Mouse (Mus musculus): ENCODE results near the gene Pcyt1a. TPM values are rescaled to one million over a fixed set of nuclear protein-coding genes. Genes with fewer than 3 reads are reported as not detected.

Pcyt1a gene
- polyA plus RNA-seq, 1 experiment from 2014 or later: 79.9 TPM

DNA sequence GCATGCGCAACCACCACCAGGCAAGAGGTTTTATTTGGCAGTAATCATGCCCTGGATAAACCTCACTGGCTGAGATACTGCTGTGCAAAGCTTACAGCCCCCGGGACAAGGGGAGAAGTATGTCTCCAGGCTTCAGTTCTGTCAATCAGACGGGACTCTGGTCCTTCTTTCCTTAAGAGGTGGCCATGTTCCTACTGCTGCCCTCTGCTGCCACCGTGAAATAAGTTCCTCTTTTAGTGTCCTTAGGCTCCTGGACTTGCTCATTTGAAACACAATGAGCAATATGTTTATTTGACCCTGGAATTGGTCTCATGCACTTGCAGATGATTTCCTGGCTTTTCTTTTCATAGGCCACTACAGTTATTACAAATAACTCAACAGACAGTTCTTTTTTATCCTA lies 29.8 kb downstream of the Pcyt1a start:
- no peak for ATAC-seq
- Histone ChIP-seq H3K4me2 (ENCODE audit: low read depth, low read length) (no peak overlapping the region), H3K36me3 (ENCODE audit: control insufficient read depth, insufficient read depth, low read length) (peaks cover 5% of the 10 kb centered on the region; the same call in 1 of the 2 replicates), H3K9me3 (ENCODE audit: control insufficient read depth, low read length) (no peaks in the 10 kb centered on the region), H3K4me3 (ENCODE audit: low read length) (no peak overlapping the region), H3K9ac (ENCODE audit: low read depth, low read length) (no peak overlapping the region), H3K27ac (ENCODE audit: low read length) (no peak overlapping the region), H3K27me3 (replicated peaks; ENCODE audit: control insufficient read depth, insufficient read depth, low read length) (no peaks in the 10 kb centered on the region), H3K4me1 (ENCODE audit: control insufficient read depth, insufficient read depth, low read length) (peaks cover 4% of the 10 kb centered on the region)
- 58% methylated on average over 4 of the region's 4 CpGs for WGBS

DNA sequence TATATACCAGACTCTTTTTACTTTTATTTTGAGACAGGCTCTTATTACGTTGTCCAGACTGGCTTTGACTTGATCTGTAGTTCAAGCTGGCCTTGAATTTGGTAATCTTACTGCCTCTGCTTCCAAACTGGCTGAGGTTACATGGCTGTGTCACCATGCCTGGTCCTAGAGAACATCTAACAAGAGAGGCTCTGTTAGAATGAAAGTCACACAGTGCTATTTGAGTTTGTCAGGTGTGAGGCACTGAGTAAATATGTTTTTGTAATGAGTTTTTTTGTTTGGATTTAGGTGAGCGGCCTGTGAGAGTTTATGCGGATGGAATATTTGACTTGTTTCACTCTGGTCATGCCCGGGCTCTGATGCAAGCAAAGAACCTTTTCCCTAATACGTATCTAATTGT lies 31.0 kb downstream of the Pcyt1a start:
- H3K4me2 ChIP-seq (ENCODE audit: low read depth, low read length): no peak overlapping the region
- H3K27me3 ChIP-seq (replicated peaks; ENCODE audit: control insufficient read depth, insufficient read depth, low read length): no peaks in the 10 kb centered on the region
- H3K36me3 ChIP-seq (ENCODE audit: control insufficient read depth, insufficient read depth, low read length): 0 out of 2 replicates have a peak, but pooled peaks cover 2% of the 10 kb centered on the region
- H3K9ac ChIP-seq (ENCODE audit: low read depth, low read length): no peak overlapping the region
- H3K4me3 ChIP-seq (ENCODE audit: low read length): no peak overlapping the region
- ATAC-seq: no peak
- H3K9me3 ChIP-seq (ENCODE audit: control insufficient read depth, low read length): no peaks in the 10 kb centered on the region
- peaks cover 4% of the 10 kb centered on the region for H3K4me1 ChIP-seq (ENCODE audit: control insufficient read depth, insufficient read depth, low read length)
- no peak overlapping the region for H3K27ac ChIP-seq (ENCODE audit: low read length)
- 92% methylated on average over 5 of the region's 5 CpGs for whole genome bisulfite sequencing

DNA sequence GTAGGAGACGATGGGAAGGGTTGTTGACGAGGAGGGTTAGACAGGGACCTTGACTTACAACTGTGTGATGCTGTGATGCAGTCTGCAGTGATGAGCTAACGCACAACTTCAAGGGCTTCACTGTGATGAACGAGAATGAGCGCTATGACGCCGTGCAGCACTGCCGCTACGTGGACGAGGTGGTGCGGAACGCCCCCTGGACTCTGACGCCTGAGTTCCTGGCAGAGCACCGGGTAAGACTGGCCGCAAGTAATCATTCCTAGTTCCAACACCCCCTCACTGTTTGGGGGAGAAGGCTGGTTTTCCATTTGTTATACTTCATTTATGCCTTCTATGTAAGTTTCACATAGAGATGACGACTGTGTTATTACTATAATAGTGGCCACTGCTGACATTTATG lies 32.2 kb downstream of the Pcyt1a start:
- peaks cover 2% of the 10 kb centered on the region; the same call in 1 of the 2 replicates for H3K36me3 ChIP-seq (ENCODE audit: control insufficient read depth, insufficient read depth, low read length)
- no peak overlapping the region for H3K4me2 ChIP-seq (ENCODE audit: low read depth, low read length)
- H3K9me3 ChIP-seq (ENCODE audit: control insufficient read depth, low read length): no peaks in the 10 kb centered on the region
- H3K9ac ChIP-seq (ENCODE audit: low read depth, low read length): no peak overlapping the region
- H3K4me1 ChIP-seq (ENCODE audit: control insufficient read depth, insufficient read depth, low read length): peaks cover 4% of the 10 kb centered on the region
- peak; percentile 45 for ATAC-seq
- H3K27ac ChIP-seq (ENCODE audit: low read length): peak overlapping the region; percentile 76
- H3K4me3 ChIP-seq (ENCODE audit: low read length): no peak overlapping the region
- 86% methylated on average over 16 of the region's 16 CpGs for WGBS
- no peaks in the 10 kb centered on the region for H3K27me3 ChIP-seq (replicated peaks; ENCODE audit: control insufficient read depth, insufficient read depth, low read length)

DNA sequence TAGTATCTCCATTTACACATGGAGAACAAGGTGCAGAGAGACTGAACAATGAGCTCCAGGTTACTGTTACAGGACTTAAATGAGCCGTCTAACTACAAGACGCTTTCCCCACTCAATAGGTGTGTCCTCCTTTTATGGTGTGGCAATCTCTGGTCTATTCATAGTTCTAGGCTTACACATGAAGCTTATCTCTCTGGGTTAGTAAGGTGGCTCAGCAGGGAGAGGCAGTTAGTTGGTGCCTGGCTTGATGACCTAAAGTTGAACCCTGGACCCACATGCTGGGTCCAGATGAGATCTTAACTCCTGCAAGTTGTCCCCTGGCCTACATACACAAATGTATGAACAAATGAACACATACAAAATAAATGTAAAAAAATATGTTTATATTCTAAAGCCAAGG lies 32.7 kb downstream of the Pcyt1a start:
- WGBS: 69% methylated on average over 2 of the region's 2 CpGs

DNA sequence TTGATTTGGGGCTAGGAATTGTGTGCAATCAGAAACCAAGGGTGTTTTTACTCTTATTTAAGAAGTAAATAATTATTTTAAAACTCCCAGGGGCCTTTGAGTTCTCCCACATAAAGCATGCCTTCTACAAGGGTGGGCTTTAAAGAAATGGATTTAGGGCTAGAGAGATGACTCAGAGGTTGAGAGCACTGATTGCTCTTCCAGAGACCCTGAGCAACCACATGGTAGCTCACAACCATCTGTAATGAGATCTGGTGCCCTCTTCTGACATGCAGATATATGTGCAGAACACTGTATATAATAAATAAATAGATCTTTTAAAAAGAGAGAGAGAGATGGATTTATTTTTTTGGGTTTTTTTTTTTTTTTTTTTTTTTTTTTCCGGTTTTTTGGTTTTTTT lies 34.2 kb downstream of the Pcyt1a start:
- WGBS: 0% methylated on average over 1 of the region's 1 CpGs
- Histone ChIP-seq H3K4me2 (ENCODE audit: low read depth, low read length) (no peak overlapping the region), H3K4me1 (ENCODE audit: control insufficient read depth, insufficient read depth, low read length) (peaks cover 4% of the 10 kb centered on the region), H3K9ac (ENCODE audit: low read depth, low read length) (no peak overlapping the region), H3K36me3 (ENCODE audit: control insufficient read depth, insufficient read depth, low read length) (peaks cover 2% of the 10 kb centered on the region; the same call in 1 of the 2 replicates), H3K27me3 (replicated peaks; ENCODE audit: control insufficient read depth, insufficient read depth, low read length) (no peaks in the 10 kb centered on the region), H3K27ac (ENCODE audit: low read length) (no peak overlapping the region), H3K4me3 (ENCODE audit: low read length) (no peak overlapping the region), H3K9me3 (ENCODE audit: control insufficient read depth, low read length) (no peaks in the 10 kb centered on the region)
- ATAC-seq: no peak

More for the DNA sequence above, 32.7 kb downstream of the Pcyt1a start:
- Histone ChIP-seq H3K36me3 (ENCODE audit: control insufficient read depth, insufficient read depth, low read length) (peaks cover 2% of the 10 kb centered on the region; the same call in 1 of the 2 replicates), H3K4me3 (ENCODE audit: low read length) (no peak overlapping the region), H3K27ac (ENCODE audit: low read length) (peak overlapping the region; percentile 76), H3K9ac (ENCODE audit: low read depth, low read length) (no peak overlapping the region), H3K4me2 (ENCODE audit: low read depth, low read length) (no peak overlapping the region), H3K4me1 (ENCODE audit: control insufficient read depth, insufficient read depth, low read length) (peaks cover 4% of the 10 kb centered on the region), H3K9me3 (ENCODE audit: control insufficient read depth, low read length) (no peaks in the 10 kb centered on the region), H3K27me3 (replicated peaks; ENCODE audit: control insufficient read depth, insufficient read depth, low read length) (no peaks in the 10 kb centered on the region)
- peak; percentile 97 for ATAC-seq

DNA sequence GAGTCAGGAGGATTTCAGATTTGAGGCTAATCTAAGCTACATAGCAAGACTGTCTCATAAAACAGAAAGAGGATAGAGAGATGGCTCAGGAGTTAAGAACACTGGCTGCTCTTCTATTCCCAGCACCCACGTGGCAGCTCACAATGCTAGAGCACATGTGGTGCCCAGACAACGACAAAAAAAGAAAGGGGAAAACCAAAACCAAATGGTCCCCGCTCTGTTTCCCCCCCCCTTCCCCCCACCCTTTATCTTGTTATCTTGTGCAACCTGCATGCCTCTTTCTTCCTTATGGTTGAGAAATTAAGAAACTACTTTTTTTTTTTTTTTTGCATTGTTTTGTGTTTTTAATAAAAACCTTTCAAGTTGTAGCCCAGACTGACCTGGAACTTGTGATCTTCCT lies 37.8 kb downstream of the Pcyt1a start:
- Histone ChIP-seq H3K4me1 (ENCODE audit: control insufficient read depth, insufficient read depth, low read length) (peaks cover 4% of the 10 kb centered on the region), H3K4me2 (ENCODE audit: low read depth, low read length) (no peak overlapping the region), H3K9me3 (ENCODE audit: control insufficient read depth, low read length) (no peaks in the 10 kb centered on the region), H3K36me3 (ENCODE audit: control insufficient read depth, insufficient read depth, low read length) (peaks cover 10% of the 10 kb centered on the region), H3K27ac (ENCODE audit: low read length) (no peak overlapping the region), H3K27me3 (replicated peaks; ENCODE audit: control insufficient read depth, insufficient read depth, low read length) (no peaks in the 10 kb centered on the region), H3K4me3 (ENCODE audit: low read length) (no peak overlapping the region), H3K9ac (ENCODE audit: low read depth, low read length) (no peak overlapping the region)
- 95% methylated on average over 3 of the region's 3 CpGs for WGBS
- ATAC-seq: no peak

DNA sequence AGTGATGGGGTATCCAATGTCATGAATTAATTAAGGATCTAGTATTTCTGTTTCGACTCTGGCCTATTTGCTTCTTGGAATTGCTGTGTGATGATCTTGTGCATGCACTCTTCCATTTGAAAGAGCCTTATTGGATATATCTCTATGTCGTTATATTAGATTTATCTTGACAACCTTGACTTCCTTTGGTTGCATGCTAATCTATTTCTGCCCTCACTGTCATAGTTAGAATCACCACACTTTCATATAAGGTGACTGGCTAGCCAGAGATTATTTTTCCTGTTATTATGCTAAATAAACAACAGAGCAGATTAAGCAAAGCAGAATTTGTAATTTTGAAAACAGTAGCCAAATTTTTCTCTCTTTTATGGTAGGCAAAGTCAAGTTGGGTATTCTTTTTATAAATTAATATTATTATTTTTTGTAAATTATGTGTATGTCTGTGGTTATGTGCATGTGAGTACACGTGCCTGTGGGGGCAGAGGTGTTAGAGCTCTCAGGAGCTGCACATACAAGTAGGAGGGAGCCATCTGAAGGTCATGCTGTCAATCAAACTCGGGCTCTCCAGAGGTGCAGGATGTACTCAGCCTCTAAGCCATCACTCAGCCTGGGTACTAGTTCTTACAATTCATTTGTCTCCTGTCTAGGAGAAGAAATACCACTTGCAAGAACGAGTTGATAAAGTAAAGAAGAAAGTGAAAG lies 38.8 kb downstream of the Pcyt1a start:
- WGBS: 80% methylated on average over 5 of the region's 5 CpGs
- Histone ChIP-seq H3K4me2 (ENCODE audit: low read depth, low read length) (no peak overlapping the region), H3K4me3 (ENCODE audit: low read length) (no peak overlapping the region), H3K27me3 (replicated peaks; ENCODE audit: control insufficient read depth, insufficient read depth, low read length) (no peaks in the 10 kb centered on the region), H3K9me3 (ENCODE audit: control insufficient read depth, low read length) (no peaks in the 10 kb centered on the region), H3K4me1 (ENCODE audit: control insufficient read depth, insufficient read depth, low read length) (no peaks in the 10 kb centered on the region), H3K36me3 (ENCODE audit: control insufficient read depth, insufficient read depth, low read length) (peaks cover 8% of the 10 kb centered on the region), H3K9ac (ENCODE audit: low read depth, low read length) (no peak overlapping the region), H3K27ac (ENCODE audit: low read length) (no peak overlapping the region)
- no peak for ATAC-seq

DNA sequence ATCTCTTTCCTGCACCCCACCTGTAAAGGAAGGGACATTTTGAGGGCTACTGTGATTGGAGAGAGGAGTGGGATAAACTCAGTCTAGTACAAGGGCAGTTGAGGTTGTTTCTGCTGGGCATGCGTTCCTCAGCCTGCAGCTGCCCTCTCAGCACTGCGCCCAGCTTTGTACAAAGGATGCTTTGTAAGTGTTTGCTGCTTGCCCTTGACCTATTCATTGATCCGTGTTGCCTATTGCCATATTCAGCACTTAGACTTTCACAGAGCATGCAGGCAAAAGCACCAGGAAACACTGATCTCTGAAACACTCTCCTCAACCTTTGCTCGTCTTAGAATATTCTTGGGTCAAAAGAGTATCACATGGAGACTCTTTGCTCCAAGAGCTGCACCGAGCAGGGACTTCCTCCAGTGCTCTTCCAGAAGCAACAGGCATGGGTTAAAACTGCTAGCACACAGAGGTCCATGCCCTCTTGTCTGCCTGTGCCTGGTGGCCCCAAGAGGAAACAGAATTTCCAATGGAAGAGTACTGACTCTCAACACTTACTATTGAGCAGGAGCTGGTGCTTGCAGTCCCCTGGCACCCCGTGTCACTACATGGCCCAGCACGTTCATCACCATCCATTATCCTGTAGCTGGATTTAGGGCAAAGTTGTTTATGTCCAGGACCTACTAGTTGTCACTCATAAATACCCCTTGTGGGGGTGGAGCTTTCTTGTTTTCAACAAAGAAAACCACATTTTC lies 41.7 kb downstream of the Pcyt1a start:
- peaks cover 7% of the 10 kb centered on the region for H3K36me3 ChIP-seq (ENCODE audit: control insufficient read depth, insufficient read depth, low read length)
- 74% methylated on average over 7 of the region's 7 CpGs for WGBS
- ATAC-seq: no peak

DNA sequence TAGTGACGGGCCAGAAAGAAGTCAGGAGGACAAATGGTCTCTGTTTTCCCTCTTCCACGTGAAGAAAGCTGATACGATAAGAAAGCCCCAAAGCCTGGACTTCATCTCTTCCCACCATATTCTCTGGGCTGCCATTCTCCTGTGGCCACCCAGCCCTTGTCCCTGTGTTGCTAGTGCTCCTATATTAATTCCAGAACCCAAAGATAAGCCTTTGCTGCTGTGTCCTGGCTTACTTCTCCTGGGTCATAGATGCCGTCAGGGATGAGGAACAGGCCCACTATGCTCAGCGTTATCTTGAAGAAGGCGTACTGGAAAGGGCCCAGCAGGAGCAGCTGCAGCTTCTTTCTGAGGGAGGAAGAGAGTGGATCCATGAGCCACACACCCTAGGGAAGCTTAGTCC lies 46.6 kb downstream of the Pcyt1a start:
- Histone ChIP-seq H3K9ac (ENCODE audit: low read depth, low read length) (no peak overlapping the region), H3K27ac (ENCODE audit: low read length) (no peak overlapping the region), H3K9me3 (ENCODE audit: control insufficient read depth, low read length) (no peaks in the 10 kb centered on the region), H3K4me1 (ENCODE audit: control insufficient read depth, insufficient read depth, low read length) (no peaks in the 10 kb centered on the region), H3K36me3 (ENCODE audit: control insufficient read depth, insufficient read depth, low read length) (no peaks in the 10 kb centered on the region), H3K4me3 (ENCODE audit: low read length) (no peak overlapping the region), H3K4me2 (ENCODE audit: low read depth, low read length) (no peak overlapping the region), H3K27me3 (replicated peaks; ENCODE audit: control insufficient read depth, insufficient read depth, low read length) (no peaks in the 10 kb centered on the region)
- WGBS: 78% methylated on average over 6 of the region's 6 CpGs
- ATAC-seq: no peak

More for the DNA sequence above, 41.7 kb downstream of the Pcyt1a start:
- Histone ChIP-seq H3K27me3 (replicated peaks; ENCODE audit: control insufficient read depth, insufficient read depth, low read length) (no peaks in the 10 kb centered on the region), H3K4me2 (ENCODE audit: low read depth, low read length) (no peak overlapping the region), H3K4me1 (ENCODE audit: control insufficient read depth, insufficient read depth, low read length) (no peaks in the 10 kb centered on the region), H3K27ac (ENCODE audit: low read length) (0 out of 2 replicates have a peak overlapping the region, but pooled peaks have one; percentile 5), H3K9ac (ENCODE audit: low read depth, low read length) (no peak overlapping the region), H3K9me3 (ENCODE audit: control insufficient read depth, low read length) (no peaks in the 10 kb centered on the region), H3K4me3 (ENCODE audit: low read length) (no peak overlapping the region)

Measured in intestine, embryonic 16.5 days (tissue).